Mouse (Mus musculus) brain, embryonic 14.5 days (tissue): ENCODE measurements at regions not wholly inside any gene's neighbourhood (a gene's known extent, or its start where the extent isn't known, plus 50 kb on each side); places are given as distances from the start of the nearest gene placed in this dataset.
"Not testable (repeated sequence)": the region's sequence is repeated elsewhere in the genome, so short reads cannot be mapped to it uniquely, and the experiment has no call there.

ENCODE experiments used
- DNase-seq: peaks from one replicate; pipeline ENCODE4 v3.0.0-alpha.2; 2011; ENCODE audit warnings: low read depth
- CTCF ChIP-seq: fragments of 200-500 bp; IDR thresholded peaks from 2 replicates; pipeline ENCODE4 v1.5.1; 2012; ENCODE audit warnings: inconsistent platforms, mild to moderate bottlenecking, moderate library complexity, borderline replicate concordance; ENCODE audit not compliant: insufficient read depth, insufficient read length; ENCODE audit errors: extremely low read depth
- POLR2A ChIP-seq: fragments of 200-500 bp; IDR thresholded peaks from 2 replicates; pipeline ENCODE4 v1.6.1; 2012; ENCODE audit warnings: mild to moderate bottlenecking, inconsistent platforms, borderline replicate concordance; ENCODE audit not compliant: poor library complexity, insufficient read depth, insufficient read length, severe bottlenecking; ENCODE audit errors: extremely low read depth

DNA sequence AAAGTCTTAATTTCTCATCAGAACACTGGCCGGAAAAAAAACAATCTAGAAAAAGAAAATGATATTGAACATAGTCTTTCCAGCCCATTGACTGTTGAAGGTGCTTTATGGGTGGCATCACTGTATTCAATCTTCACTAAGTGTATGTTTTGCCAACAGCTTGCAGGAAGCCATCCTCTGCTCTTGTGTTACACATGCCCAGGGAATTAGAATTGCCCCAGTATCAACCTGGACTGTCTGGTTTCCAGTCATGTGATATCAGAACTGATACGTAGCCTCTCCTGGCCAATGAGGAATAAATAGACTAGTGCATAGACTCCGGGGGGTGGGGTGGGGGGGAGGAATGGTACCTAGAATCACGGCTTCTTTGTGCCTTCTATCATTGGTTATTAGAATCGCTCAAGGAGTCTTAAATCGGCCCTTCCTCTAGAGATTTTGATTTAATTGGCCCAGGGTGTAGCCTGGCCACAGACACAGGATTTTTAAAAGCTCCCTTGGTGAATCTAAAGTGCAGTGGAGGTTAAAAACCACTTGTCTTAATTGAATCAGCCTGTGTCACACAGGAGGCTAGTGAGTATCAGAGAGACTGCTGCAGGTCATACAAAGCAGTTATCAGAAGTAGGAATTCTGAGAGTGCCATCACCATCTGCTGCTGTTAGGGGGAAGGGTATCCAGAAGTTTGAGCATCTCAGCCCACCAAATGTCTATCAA, 218.0 kb upstream of the Klf3 start:
- no peak for DNase-seq
- TF ChIP-seq POLR2A (no peak), CTCF (no peak)

GRCm38 (mm10) chr5:64586316-64586715, 216.9 kb upstream of the Klf3 start:
- no peak for DNase-seq

GRCm38 (mm10) chr5:64586933-64587332, 216.3 kb upstream of the Klf3 start:
- TF ChIP-seq POLR2A (no peak), CTCF (no peak)
- DNase-seq, result no peak

More at GRCm38 (mm10) chr5:64586316-64586715, 216.9 kb upstream of the Klf3 start:
- TF ChIP-seq POLR2A (no peak), CTCF (no peak)

- no peak for DNase-seq
- TF ChIP-seq CTCF (no peak), POLR2A (no peak)
Measured at GRCm38 (mm10) chr5:64587895-64588738, 215.1 kb upstream of the Klf3 start.

DNA sequence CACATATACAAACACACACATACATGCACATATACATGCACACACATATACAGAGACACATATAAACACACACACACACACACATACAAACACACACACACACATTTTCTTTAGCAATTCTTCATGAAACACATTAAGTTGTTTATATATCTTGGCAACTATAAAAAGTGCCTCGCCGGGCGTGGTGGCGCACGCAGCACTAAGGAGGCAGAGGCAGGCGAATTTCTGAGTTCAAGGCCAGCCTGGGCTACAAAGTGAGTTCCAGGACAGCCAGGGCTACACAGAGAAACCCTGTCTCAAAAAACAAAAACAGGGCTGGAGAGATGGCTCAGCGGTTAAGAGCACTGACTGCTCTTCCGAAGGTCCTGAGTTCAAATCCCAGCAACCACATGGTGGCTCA, 214.4 kb upstream of the Klf3 start:
- DNase-seq, result not testable (repeated sequence)

- no peak for TF ChIP-seq CTCF
- no peak for TF ChIP-seq POLR2A
- DNase-seq, result no peak
Measured at GRCm38 (mm10) chr5:64590036-64590435, 213.2 kb upstream of the Klf3 start.

DNA sequence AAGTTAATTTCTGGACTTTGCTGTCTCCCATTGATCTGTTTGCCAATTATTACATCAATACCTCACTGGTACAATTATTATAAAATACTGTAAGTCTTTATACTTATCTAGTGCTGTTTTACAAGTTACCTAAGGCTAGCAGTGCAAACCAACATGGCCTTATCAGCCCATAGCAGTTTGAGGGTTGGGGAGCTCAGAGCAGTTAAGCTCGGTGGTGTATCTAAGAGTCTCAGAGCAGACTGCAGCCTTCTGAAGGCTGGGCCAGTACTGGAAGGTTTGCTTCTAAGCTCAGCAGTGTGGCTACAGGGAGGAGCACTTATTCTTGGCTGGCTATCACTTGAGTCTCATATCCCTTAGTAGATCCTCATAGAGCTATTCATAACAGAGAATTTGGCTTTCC, 212.4 kb upstream of the Klf3 start:
- TF ChIP-seq POLR2A (no peak), CTCF (no peak)
- no peak for DNase-seq

- TF ChIP-seq POLR2A, result no peak
- TF ChIP-seq CTCF, result no peak
- no peak for DNase-seq
Measured at GRCm38 (mm10) chr5:64591792-64592191, 211.4 kb upstream of the Klf3 start.

GRCm38 (mm10) chr5:64595220-64595619, 208.0 kb upstream of the Klf3 start:
- TF ChIP-seq CTCF, result no peak
- TF ChIP-seq POLR2A, result no peak
- no peak for DNase-seq

- no peak for TF ChIP-seq CTCF
- no peak for TF ChIP-seq POLR2A
- no peak for DNase-seq
Measured at GRCm38 (mm10) chr5:64595751-64596344, 207.3 kb upstream of the Klf3 start.

GRCm38 (mm10) chr5:64597021-64597420, 206.2 kb upstream of the Klf3 start:
- no peak for DNase-seq
- TF ChIP-seq POLR2A (no peak), CTCF (no peak)
